Mouse (Mus musculus) spleen, adult 2 months (tissue): ENCODE results near the gene Csk.

Experiments
- CTCF ChIP-seq: fragments of 200-500 bp; IDR thresholded peaks from 2 replicates; pipeline ENCODE4 v1.5.1; 2011; ENCODE audit warnings: mild to moderate bottlenecking, inconsistent platforms; ENCODE audit not compliant: insufficient read depth, insufficient read length, insufficient replicate concordance; ENCODE audit errors: extremely low read depth
- POLR2A ChIP-seq: fragments of 200-500 bp; IDR thresholded peaks from 2 replicates; pipeline ENCODE4 v1.6.1; 2011; ENCODE audit warnings: low read depth, low read length, inconsistent platforms

DNA sequence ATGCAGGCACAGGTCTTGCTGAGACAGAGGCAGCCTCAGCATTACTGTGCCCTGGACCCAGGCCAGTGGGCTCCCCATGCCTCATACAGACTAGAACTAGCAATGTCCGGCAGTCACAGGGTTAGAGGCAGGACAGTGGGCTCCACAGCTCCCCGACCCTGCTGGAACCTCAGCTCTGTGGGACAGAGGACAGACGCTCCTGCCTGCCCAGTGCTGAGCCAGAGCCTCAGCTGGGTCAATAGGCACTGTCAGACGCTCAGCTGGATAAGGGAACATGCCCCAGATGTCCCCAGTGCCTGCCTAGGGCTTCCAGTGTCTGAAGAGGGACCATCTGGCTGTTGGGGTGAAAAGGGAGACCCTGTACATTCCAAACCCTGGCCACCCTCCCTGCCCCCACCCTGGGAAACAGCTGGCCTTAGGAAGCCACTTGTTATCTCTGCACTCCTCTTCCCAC, 55.5 kb downstream of the Csk start:
- TF ChIP-seq CTCF (no peak), POLR2A (no peak)
